Mouse (Mus musculus) adrenal gland, postnatal 36 days (tissue): ENCODE data around the gene Akap17b. TPM values are rescaled to one million over a fixed set of nuclear protein-coding genes. Genes with fewer than 3 reads are reported as not detected.
"Not testable (repeated sequence)": the region's sequence is repeated elsewhere in the genome, so short reads cannot be mapped to it uniquely, and the experiment has no call there.

Experiments
- DNase-seq, 2 experiments: peaks; one replicate each; pipeline ENCODE4 v3.0.0; 2021; ENCODE audit warnings: mixed read lengths in 1 of 2
- long read RNA-seq, 2 experiments: library from polyadenylated mRNA; stranded (forward); transcript quantifications; one replicate each; pipeline ENCODE4 v2.0.0; 2021; ENCODE audit warnings: borderline sequencing depth in 2 of 2
- total RNA-seq, 2 experiments: library from RNA; stranded (reverse); gene quantifications; 2 replicates each; pipeline ENCODE4 v1.2.3; 2021

Gene Akap17b
- 1 to 10 TPM; 5.1 to 8.2 TPM for total RNA-seq
- long read RNA-seq, experiment 1, full-length matches to known transcripts: 3 of 15 reads
- long read RNA-seq, experiment 1, partial matches to known transcripts: 12 of 15 reads
- long read RNA-seq, experiment 1, other reads (novel, unspliced or antisense): 0 of 15 reads
- long read RNA-seq, experiment 2, partial matches to known transcripts: 0 of 1 reads
- long read RNA-seq, experiment 2, other reads (novel, unspliced or antisense): 1 of 1 reads

- peak; percentile 86 to 89 for DNase-seq
Observed at GRCm38 (mm10) chrX:36644657-36645551, at the start of gene Akap17b. Akap17b (minus strand) TSS chrX:36645395.

- no peak for DNase-seq
Observed at GRCm38 (mm10) chrX:36691365-36691764, 46.2 kb upstream of the Akap17b start.

DNA sequence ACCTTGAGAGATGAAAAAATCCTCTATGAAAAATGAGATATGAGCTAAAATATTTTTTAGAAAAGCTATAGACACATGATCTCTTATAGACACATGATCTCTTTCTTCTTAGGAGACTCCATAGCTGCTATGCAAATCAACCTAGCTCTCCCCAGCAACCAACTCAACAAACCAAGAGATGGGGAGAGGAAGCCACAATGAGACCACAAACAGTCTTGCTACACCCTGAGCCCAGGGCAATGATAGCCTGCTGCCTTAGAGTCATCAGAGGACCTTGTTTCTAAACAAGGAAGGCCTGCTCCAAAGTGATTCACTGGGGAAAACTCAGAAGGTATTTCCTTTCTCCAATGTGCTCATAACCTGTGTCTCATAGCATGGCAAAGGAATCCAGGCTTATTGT lies 44.5 kb upstream of the Akap17b start:
- DNase-seq: no peak

- DNase-seq: no peak
Observed at GRCm38 (mm10) chrX:36676836-36677235, 31.6 kb upstream of the Akap17b start.

- peak in 1 of 2 experiments; percentile 7 for DNase-seq
Observed at GRCm38 (mm10) chrX:36672708-36673107, 27.5 kb upstream of the Akap17b start.

DNA sequence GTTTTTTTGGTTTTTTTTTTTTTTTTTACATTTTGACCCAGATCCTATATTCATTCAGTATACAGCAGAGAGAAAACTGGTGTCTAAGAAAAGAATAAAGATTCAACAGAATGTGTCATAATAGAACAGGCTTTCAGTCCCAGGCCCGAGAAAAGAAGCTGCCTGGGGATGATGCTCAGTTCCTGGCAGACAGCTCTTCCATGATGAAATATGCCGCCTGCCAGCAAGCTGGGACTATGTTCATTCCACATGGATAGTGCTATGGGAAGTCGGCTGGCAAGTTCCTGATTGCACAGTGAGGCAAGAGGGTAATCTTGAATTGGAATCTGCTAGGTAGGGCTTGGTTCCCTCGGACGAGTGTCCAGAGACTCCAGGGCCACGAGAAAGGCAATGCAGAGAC lies 5.1 kb downstream of the Akap17b start:
- DNase-seq: no peak

GRCm38 (mm10) chrX:36630771-36631170 lies 14.4 kb downstream of the Akap17b start:
- DNase-seq: no peak

DNA sequence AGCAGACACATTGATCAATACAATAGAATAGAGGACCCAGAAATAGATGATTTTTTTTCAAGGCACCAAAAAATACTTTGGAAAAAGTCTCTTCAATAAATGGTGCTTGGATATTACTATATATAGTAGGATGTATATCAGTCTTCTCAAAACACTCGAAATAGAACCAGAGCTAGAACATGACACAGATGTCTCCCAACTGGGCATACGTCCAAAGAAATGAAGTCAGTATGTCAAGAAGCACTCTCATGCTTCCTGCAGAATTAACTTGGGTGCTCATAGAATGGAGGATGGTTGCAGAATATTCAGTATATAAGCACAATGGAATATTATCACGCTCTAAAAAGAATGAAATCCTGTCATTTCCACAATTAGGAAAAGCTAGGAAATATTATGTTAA lies 17.1 kb downstream of the Akap17b start:
- DNase-seq: no peak

- DNase-seq: no peak
Observed at GRCm38 (mm10) chrX:36609117-36609516, 36.1 kb downstream of the Akap17b start.

DNA sequence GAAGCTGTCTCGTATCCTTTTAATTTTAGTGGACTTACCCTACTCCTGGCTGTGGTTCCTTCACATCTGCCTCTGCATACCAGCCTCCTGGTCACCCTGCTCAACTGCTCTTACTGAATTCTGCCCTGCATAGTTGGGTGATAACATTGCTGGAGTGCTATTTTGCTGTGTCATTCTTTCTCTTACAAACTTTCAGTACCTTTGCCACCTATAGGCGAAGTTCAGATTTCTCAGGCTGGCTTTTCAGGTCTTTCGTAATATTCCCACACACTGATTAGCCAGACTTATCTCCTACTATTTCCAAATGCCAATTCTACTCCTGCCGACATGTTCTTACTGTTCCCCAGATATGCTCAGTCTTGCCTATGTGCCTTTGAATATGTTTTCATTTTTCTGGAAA lies 41.2 kb downstream of the Akap17b start:
- no peak for DNase-seq

DNA sequence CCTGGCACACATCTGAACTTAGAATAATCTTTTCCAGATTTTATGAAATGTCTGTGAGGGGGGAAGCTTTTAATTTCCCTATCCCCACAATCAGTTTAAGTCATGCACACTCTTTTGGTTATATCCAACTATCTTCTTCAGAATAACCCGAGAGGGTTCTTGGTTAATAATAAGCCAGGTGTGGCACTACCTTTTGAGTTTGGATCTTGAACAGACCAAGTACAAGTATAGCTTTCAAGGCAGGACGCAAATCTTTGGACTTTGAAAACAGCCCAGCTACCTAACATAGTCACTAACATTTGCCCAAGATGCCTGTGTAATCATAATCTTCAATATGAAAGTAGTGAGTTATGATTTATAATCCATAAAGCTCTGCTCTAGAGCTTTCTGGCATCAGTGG lies 42.3 kb downstream of the Akap17b start:
- DNase-seq: no peak

DNA sequence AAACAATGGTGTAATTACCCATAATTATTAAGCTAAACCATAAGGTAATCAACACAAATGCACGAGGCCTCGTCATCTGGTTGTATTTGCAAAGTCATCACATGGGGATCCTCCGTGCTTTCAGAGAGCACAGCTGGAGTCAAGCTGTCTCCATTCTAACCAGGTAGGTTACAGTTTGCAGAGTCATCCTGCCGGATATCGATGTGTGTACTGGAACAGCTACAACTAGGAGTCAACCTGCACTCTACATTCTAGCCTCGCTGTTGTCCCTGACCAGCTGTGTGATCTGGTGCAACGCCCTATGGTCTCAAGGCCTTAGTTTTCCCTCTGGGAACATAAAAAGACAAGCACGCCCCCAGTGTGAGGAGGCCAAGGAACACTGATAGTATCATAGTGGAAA lies 45.1 kb downstream of the Akap17b start:
- peak; percentile 12 to 18 for DNase-seq

- DNase-seq: no peak
Observed at GRCm38 (mm10) chrX:36599656-36600055, 45.5 kb downstream of the Akap17b start.

DNA sequence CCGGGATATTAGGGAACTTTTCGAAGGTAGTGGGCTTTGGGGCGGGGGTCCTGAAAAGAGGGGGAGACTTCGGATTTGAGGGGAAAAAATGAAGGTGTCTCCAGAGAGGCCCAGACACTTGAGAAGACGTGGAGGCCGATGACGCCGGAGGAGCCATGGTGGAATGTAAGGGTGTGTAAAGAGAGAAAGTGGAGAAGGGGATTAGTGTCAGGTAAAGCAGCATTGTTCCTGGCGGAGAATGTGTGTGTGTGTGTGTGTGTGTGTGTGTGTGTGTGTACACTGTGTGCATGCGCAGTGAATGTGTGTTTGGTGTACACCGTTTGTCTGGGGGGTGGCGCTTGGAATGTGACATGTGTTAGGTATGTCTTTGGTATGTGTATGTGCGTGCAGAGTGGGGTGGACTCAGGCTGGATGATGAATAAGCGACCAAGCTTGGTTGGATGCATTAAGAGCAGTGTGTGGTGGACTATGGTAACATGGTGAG lies 46.3 kb downstream of the Akap17b start:
- DNase-seq: peak; percentile 15 to 33

GRCm38 (mm10) chrX:36598390-36598810 lies 46.8 kb downstream of the Akap17b start:
- peak in 1 of 2 experiments; percentile 5 for DNase-seq

- DNase-seq: peak; percentile 88 to 89
Observed at GRCm38 (mm10) chrX:36597707-36598389, 47.3 kb downstream of the Akap17b start, which contains the start of gene Pgrmc1. Pgrmc1 (plus strand) TSS chrX:36598206.

GRCm38 (mm10) chrX:36596483-36597120 lies 48.6 kb downstream of the Akap17b start:
- not testable (repeated sequence) for DNase-seq

GRCm38 (mm10) chrX:36595247-36595646 lies 49.9 kb downstream of the Akap17b start:
- DNase-seq: no peak

- no peak for DNase-seq
Observed at GRCm38 (mm10) chrX:36591539-36591938, 53.7 kb downstream of the Akap17b start.

DNA sequence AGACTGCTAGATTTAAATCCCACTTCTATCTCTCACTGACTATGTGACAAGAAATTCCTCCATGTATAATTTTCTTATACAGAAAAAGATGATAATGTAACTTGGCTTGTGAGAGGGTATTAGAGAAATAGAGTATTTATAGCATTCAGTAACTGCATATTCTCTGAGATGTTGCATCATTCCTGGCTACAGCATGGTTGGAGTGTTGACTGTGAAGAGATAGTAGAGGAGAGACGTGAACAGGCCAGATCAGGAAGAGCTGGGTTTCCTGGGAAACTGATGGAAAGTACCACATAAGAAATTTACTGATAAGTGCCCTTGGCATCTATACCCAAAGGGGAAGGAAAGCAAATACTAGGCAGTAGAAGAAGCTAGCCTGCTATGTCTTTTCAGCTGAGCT lies 54.1 kb downstream of the Akap17b start:
- DNase-seq: no peak

DNA sequence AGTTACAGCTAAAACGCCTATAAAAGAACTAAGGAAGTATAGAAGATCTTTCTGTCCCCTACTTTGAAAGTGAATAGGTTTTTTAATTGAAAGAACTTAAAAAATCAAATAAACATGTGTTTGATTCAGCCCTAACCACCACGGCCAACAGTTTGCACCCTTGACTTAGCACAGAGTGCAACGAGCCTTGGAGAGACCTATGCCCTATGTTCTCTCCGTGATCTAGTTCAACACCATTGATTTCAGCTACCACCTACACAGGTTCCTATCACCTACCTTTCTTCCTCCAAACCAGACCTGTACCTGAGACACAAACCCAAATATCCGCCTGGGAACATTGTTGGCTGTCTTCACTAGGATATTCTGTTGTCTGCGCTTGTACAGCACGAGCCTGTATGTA lies 54.9 kb downstream of the Akap17b start:
- no peak for DNase-seq
